Mouse (Mus musculus) midbrain, embryonic 13.5 days (tissue): ENCODE results near the gene Ewsr1. TPM values are rescaled to one million over a fixed set of nuclear protein-coding genes. Genes with fewer than 3 reads are reported as not detected.

Experiments used
- ATAC-seq: fragments of 200-750 bp; cut with Nextera tagmentation; 2 replicates; pipeline ENCODE4 v1.8.0; 2017; ENCODE audit warnings: mild to moderate bottlenecking, moderate TSS enrichment, moderate library complexity
- H3K27ac ChIP-seq: fragments of 300-500 bp; sonication (generic); 2 replicates; pipeline ENCODE4 v1.5.1; 2015; ENCODE audit warnings: inconsistent platforms, mild to moderate bottlenecking, moderate library complexity
- H3K27me3 ChIP-seq: fragments of 300-500 bp; sonication (generic); 2 replicates; pipeline ENCODE4 v1.6.1; 2015; ENCODE audit warnings: mild to moderate bottlenecking, inconsistent platforms
- H3K36me3 ChIP-seq: fragments of 300-500 bp; sonication (generic); 2 replicates; pipeline ENCODE4 v1.6.1; 2015; ENCODE audit warnings: mild to moderate bottlenecking, inconsistent platforms
- H3K4me1 ChIP-seq: fragments of 300-500 bp; sonication (generic); replicated peaks from 2 replicates; pipeline ENCODE4 v1.6.1; 2015; ENCODE audit warnings: inconsistent platforms
- H3K4me2 ChIP-seq: fragments of 300-500 bp; sonication (generic); replicated peaks from 2 replicates; pipeline ENCODE4 v1.6.1; 2015; ENCODE audit warnings: moderate library complexity, mild to moderate bottlenecking, inconsistent platforms
- H3K4me3 ChIP-seq: fragments of 300-500 bp; sonication (generic); replicated peaks from 2 replicates; pipeline ENCODE4 v1.5.1; 2015; ENCODE audit warnings: mild to moderate bottlenecking, inconsistent platforms
- H3K9ac ChIP-seq: fragments of 300-500 bp; sonication (generic); replicated peaks from 2 replicates; pipeline ENCODE4 v1.6.1; 2015; ENCODE audit warnings: mild to moderate bottlenecking, inconsistent platforms
- H3K9me3 ChIP-seq: fragments of 300-500 bp; sonication (generic); 2 replicates; pipeline ENCODE4 v1.6.1; 2016; ENCODE audit warnings: mild to moderate bottlenecking, inconsistent platforms
- WGBS: fragments of 180-500 bp; shearing (Covaris S2); methylation state at CpG from one replicate; pipeline ENCODE4 v1.1.7; 2015; 5-methylcytosine and 5-hydroxymethylcytosine counted together
- microRNA-seq: library from miRNA; unstranded; fragments of <30 nt; microRNA quantifications from one replicate; pipeline ENCODE4, GENCODE M21; 2016
- polyA plus RNA-seq: library from polyadenylated mRNA; unstranded; fragments of >200 nt; fragmentation: Nextera tagmentation; extraction: Ambion mirVana; gene quantifications from 2 replicates; pipeline ENCODE4 v1.2.1, GENCODE M21; 2015

The Ewsr1 gene
- polyA plus RNA-seq, 1 experiment from 2014 or later = 776 TPM

DNA sequence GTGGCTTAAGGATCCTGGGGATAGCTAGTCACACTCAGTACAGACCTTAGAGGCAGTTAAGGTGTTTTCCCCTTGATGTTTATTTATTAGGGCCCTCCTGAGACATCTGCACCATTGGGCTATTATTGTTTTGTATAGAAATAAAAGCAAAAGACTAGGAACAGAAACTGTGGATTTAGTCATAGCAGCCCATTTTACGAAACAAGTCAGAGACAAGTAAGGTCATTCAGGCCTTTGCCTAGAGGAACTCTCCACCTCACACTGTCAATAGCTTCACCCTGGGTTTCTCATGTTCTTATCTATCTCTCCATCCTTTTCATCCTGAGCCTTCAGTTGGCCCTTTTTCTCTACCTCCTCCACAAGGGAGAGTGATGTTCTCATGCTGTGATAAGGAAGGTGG lies 74.0 kb downstream of the Ewsr1 start:
- H3K4me1 ChIP-seq = no peaks in the 10 kb centered on the region
- 90% methylated on average over 1 of the region's 1 CpGs for WGBS
- no peak overlapping the region for H3K4me2 ChIP-seq
- no peaks in the 10 kb centered on the region for H3K9me3 ChIP-seq
- no peak overlapping the region for H3K4me3 ChIP-seq
- no peak overlapping the region for H3K9ac ChIP-seq
- no peaks in the 10 kb centered on the region for H3K27me3 ChIP-seq
- H3K27ac ChIP-seq = no peak overlapping the region
- H3K36me3 ChIP-seq = peaks cover 91% of the 10 kb centered on the region
- no peak for ATAC-seq

Small RNA genes lying within 50 kb of the gene (microRNA-seq; reads per million reads assigned to microRNA genes)
- gene Gm47296 = not detected

Other genes starting within 250 kb of the Ewsr1 start
- gene Nf2, start 249.7 kb downstream of the Ewsr1 start, polyA plus RNA-seq = 60.1 and 61.3 TPM in 2 replicates
- 139 and 142 TPM in 2 replicates for gene Nipsnap1, start 225.3 kb downstream of the Ewsr1 start, polyA plus RNA-seq
- 63.3 and 65.1 TPM in 2 replicates for gene Thoc5, start 203.9 kb downstream of the Ewsr1 start, polyA plus RNA-seq
- gene Nefh, start 151.2 kb downstream of the Ewsr1 start, polyA plus RNA-seq = 1.2 TPM in 2 replicates
- 87.2 and 93.9 TPM in 2 replicates for gene Ap1b1, start 112.4 kb downstream of the Ewsr1 start, polyA plus RNA-seq
- gene Rasl10a, start 41.1 kb downstream of the Ewsr1 start, polyA plus RNA-seq = 0.55 and 0.66 TPM in 2 replicates
- gene Gas2l1, start 33.9 kb downstream of the Ewsr1 start, polyA plus RNA-seq = 13.0 and 20.9 TPM in 2 replicates
- 32.8 and 33.1 TPM in 2 replicates for gene Rhbdd3, start 340 bp downstream of the Ewsr1 start, polyA plus RNA-seq
- gene Emid1, start 53.0 kb upstream of the Ewsr1 start, polyA plus RNA-seq = 5.6 and 6.7 TPM in 2 replicates
- 5.2 and 7.5 TPM in 2 replicates for gene Kremen1, start 162.3 kb upstream of the Ewsr1 start, polyA plus RNA-seq